In genomic region chr9:66887960-66888610, GRCm38 (mm10) we compare ENCODE assay signal across 9 mouse cellular contexts. TPM values are rescaled to one million over a fixed set of nuclear protein-coding genes. Genes with fewer than 3 reads are reported as not detected.
DNase-seq lines count a peak whose midpoint lies in the region; ATAC-seq and TF ChIP-seq lines count a peak whose summit lies in the region.
"Had no signal": no experiment of that assay in that cellular context is flagged by ENCODE, and none has a peak within 500 bp of the region (broad histone marks: within the 10 kb centered on the region; RNA-seq: fewer than 3 reads in every experiment).

No protein-coding gene starts in this region.

- TF ChIP-seq EP300 in heart, adult 2 months (IDR thresholded peaks at IDR 0.05; ENCODE audit: insufficient read depth, low read depth, low read length), result no peak

- peaks cover 1% of the 10 kb centered on the region for H3K4me1 ChIP-seq in heart, adult 2 months (ENCODE audit: control insufficient read depth, insufficient read depth, low read length)
- peaks cover 19% of the 10 kb centered on the region for H3K4me1 ChIP-seq in forebrain, embryonic 16.5 days (replicated peaks; ENCODE audit: control insufficient read depth, insufficient read depth, low read length)
- H3K4me1 ChIP-seq in midbrain, embryonic 11.5 days (ENCODE audit: control insufficient read depth, insufficient read depth, low read length), result peaks cover 26% of the 10 kb centered on the region

- no peak for TF ChIP-seq CTCF in heart, adult 2 months (IDR thresholded peaks at IDR 0.05)

- peak; percentile 38; the same call in 1 of the 2 replicates for ATAC-seq in forebrain, embryonic 16.5 days
- no peak for ATAC-seq in midbrain, embryonic 11.5 days (ENCODE audit: low FRiP score)

- peaks cover 3% of the 10 kb centered on the region for H3K79me2 ChIP-seq in heart, adult 2 months (replicated peaks; ENCODE audit: control insufficient read depth, insufficient read depth, low read length)

- no peak for DNase-seq in heart, adult 2 months
- DNase-seq in heart, postnatal 10 days, result no peak
- peak; percentile 68 for DNase-seq in CD4-positive, CD25-positive, alpha-beta regulatory T cell, adult 2 months (ENCODE audit: low read depth, low spot score)
- DNase-seq in midbrain, embryonic 11.5 days (ENCODE audit: low spot score, missing footprints), result peak; percentile 83
- no peak for DNase-seq in urinary bladder, adult 18-20 months (ENCODE audit: low spot score in 2 of 2)
- no peak for DNase-seq in layer of hippocampus, postnatal 25 days (ENCODE audit: extremely low spot score in 1 of 2, low spot score in 1 of 2)
- DNase-seq in thymus, postnatal 25 days, result no peak

- no peak for TF ChIP-seq POLR2A in heart, adult 2 months (IDR thresholded peaks at IDR 0.05; ENCODE audit: insufficient read depth, low read depth, low read length)

- H3K27ac ChIP-seq in heart, adult 2 months, result peak overlapping the region; percentile 7; the same call in 1 of the 2 replicates
- H3K27ac ChIP-seq in forebrain, embryonic 16.5 days (ENCODE audit: low read length), result peak overlapping the region; percentile 43; the same call in 1 of the 2 replicates
- H3K27ac ChIP-seq in midbrain, embryonic 11.5 days (ENCODE audit: low read depth, low read length), result no peak overlapping the region
- H3K27ac ChIP-seq: heart, embryonic 13.5 days had no signal

- 45% methylated on average over 6 of the region's 6 CpGs for WGBS in heart, adult 2 months
- 16% methylated on average over 6 of the region's 6 CpGs for whole genome bisulfite sequencing in forebrain, embryonic 16.5 days
- 48% methylated on average over 6 of the region's 6 CpGs for WGBS in midbrain, embryonic 11.5 days

- no peak overlapping the region for H3K9ac ChIP-seq in heart, adult 2 months (ENCODE audit: low read depth, low read length)
- no peak overlapping the region for H3K9ac ChIP-seq in forebrain, embryonic 16.5 days (replicated peaks; ENCODE audit: low read depth, low read length)
- no peak overlapping the region for H3K9ac ChIP-seq in midbrain, embryonic 11.5 days (ENCODE audit: low read length)
- H3K9ac ChIP-seq: heart, embryonic 13.5 days had no signal

- no peaks in the 10 kb centered on the region for H3K9me3 ChIP-seq in forebrain, embryonic 16.5 days (ENCODE audit: control insufficient read depth, low read length)
- no peaks in the 10 kb centered on the region for H3K9me3 ChIP-seq in midbrain, embryonic 11.5 days (ENCODE audit: control insufficient read depth, low read length)
- H3K9me3 ChIP-seq: heart, embryonic 13.5 days had no signal

- H3K27me3 ChIP-seq in heart, adult 2 months (ENCODE audit: control insufficient read depth, insufficient read depth, low read length), result no peaks in the 10 kb centered on the region
- H3K27me3 ChIP-seq in forebrain, embryonic 16.5 days (replicated peaks; ENCODE audit: control insufficient read depth, insufficient read depth, low read length), result no peaks in the 10 kb centered on the region
- no peaks in the 10 kb centered on the region for H3K27me3 ChIP-seq in midbrain, embryonic 11.5 days (ENCODE audit: control insufficient read depth, insufficient read depth, low read length)
- H3K27me3 ChIP-seq: heart, embryonic 13.5 days had no signal

- H3K4me3 ChIP-seq in heart, adult 2 months, result no peak overlapping the region
- H3K4me3 ChIP-seq in forebrain, embryonic 16.5 days (replicated peaks; ENCODE audit: low read length), result no peak overlapping the region
- H3K4me3 ChIP-seq in midbrain, embryonic 11.5 days (ENCODE audit: low read depth, low read length), result no peak overlapping the region
- H3K4me3 ChIP-seq: heart, embryonic 13.5 days had no signal

- H3K4me2 ChIP-seq in forebrain, embryonic 16.5 days (ENCODE audit: low read length), result no peak overlapping the region
- no peak overlapping the region for H3K4me2 ChIP-seq in midbrain, embryonic 11.5 days
- H3K4me2 ChIP-seq: heart, embryonic 13.5 days had no signal

- H3K36me3 ChIP-seq in heart, adult 2 months (ENCODE audit: control insufficient read depth, insufficient read depth, low read length), result peaks cover 3% of the 10 kb centered on the region
- H3K36me3 ChIP-seq in forebrain, embryonic 16.5 days (ENCODE audit: control insufficient read depth, insufficient read depth), result no peaks in the 10 kb centered on the region
- H3K36me3 ChIP-seq in midbrain, embryonic 11.5 days (ENCODE audit: control insufficient read depth, insufficient read depth, low read length), result no peaks in the 10 kb centered on the region
- H3K36me3 ChIP-seq: heart, embryonic 13.5 days had no signal

- intact Hi-C loops in heart, adult 2 months (cut with DNase I), result no loop called here
- intact Hi-C loops in heart, postnatal 10 days (cut with DNase I), result no loop called here

RNA-seq across cellular contexts. Expression of gene Rab8b, which starts 31.4 kb away (rescaled TPM):
- 1 to 10 TPM; 8.5 to 9.8 TPM for total RNA-seq in heart, adult 2 months (2021)
- 5.5 and 10.0 TPM in 2 replicates for polyA plus RNA-seq in heart, adult 2 months (2012; rRNA removed)
- 10 to 100 TPM; 15.9 to 19.0 TPM for total RNA-seq in heart, postnatal 10 days (2021)
- 41.2 and 41.5 TPM in 2 replicates for polyA plus RNA-seq in forebrain, embryonic 16.5 days (2015; fragmentation: Nextera tagmentation; extraction: Ambion mirVana)
- 29.5 and 37.1 TPM in 2 replicates for polyA plus RNA-seq in midbrain, embryonic 11.5 days (2014; fragmentation: Nextera tagmentation; extraction: Ambion mirVana)
- total RNA-seq in layer of hippocampus, postnatal 25 days (2021), result 10 to 100 TPM; 40.7 to 46.4 TPM

RNA-seq across cellular contexts. Expression of gene Aph1c, which starts 53.6 kb away (rescaled TPM):
- 1 to 10 TPM; 1.1 to 1.2 TPM for total RNA-seq in heart, adult 2 months (2021)
- polyA plus RNA-seq in heart, adult 2 months (2012; rRNA removed), result 0.43 and 2.4 TPM in 2 replicates
- total RNA-seq in heart, postnatal 10 days (2021), result 1 to 10 TPM in 1 of 2 experiments, under 1 TPM in 1; 0.93 to 1.1 TPM
- polyA plus RNA-seq in forebrain, embryonic 16.5 days (2015; fragmentation: Nextera tagmentation; extraction: Ambion mirVana), result 3.1 and 5.9 TPM in 2 replicates
- 1.5 and 1.7 TPM in 2 replicates for polyA plus RNA-seq in midbrain, embryonic 11.5 days (2014; fragmentation: Nextera tagmentation; extraction: Ambion mirVana)
- total RNA-seq in layer of hippocampus, postnatal 25 days (2021), result 1 to 10 TPM; 6.5 to 8.0 TPM

RNA-seq across cellular contexts. Expression of gene Rps27l, which starts 57.8 kb away (rescaled TPM):
- 100 to 1,000 TPM; 157 to 180 TPM for total RNA-seq in heart, adult 2 months (2021)
- 53.5 and 79.3 TPM in 2 replicates for polyA plus RNA-seq in heart, adult 2 months (2012; rRNA removed)
- 100 to 1,000 TPM; 247 to 258 TPM for total RNA-seq in heart, postnatal 10 days (2021)
- 253 and 289 TPM in 2 replicates for polyA plus RNA-seq in forebrain, embryonic 16.5 days (2015; fragmentation: Nextera tagmentation; extraction: Ambion mirVana)
- 612 and 702 TPM in 2 replicates for polyA plus RNA-seq in midbrain, embryonic 11.5 days (2014; fragmentation: Nextera tagmentation; extraction: Ambion mirVana)
- 10 to 100 TPM; 36.7 to 44.4 TPM for total RNA-seq in layer of hippocampus, postnatal 25 days (2021)

Comparison
In these comparisons a context has a peak if more than half of its experiments do, and no peak if none do; other contexts are left out.
1. DNase-seq: peak in CD4-positive, CD25-positive, alpha-beta regulatory T cell, adult 2 months (single experiment) and midbrain, embryonic 11.5 days (single experiment); none in heart, adult 2 months (0 of 2), heart, postnatal 10 days (0 of 2), urinary bladder, adult 18-20 months (0 of 2), layer of hippocampus, postnatal 25 days (0 of 2) and thymus, postnatal 25 days (single experiment).